Mouse (Mus musculus) midbrain, embryonic 11.5 days (tissue): ENCODE results near the gene Ccnb1. TPM values are rescaled to one million over a fixed set of nuclear protein-coding genes. Genes with fewer than 3 reads are reported as not detected.
"Not testable (repeated sequence)": the region's sequence is repeated elsewhere in the genome, so short reads cannot be mapped to it uniquely, and the experiment has no call there.

Source experiments
- ATAC-seq: fragments of 200-750 bp; cut with Nextera tagmentation; 2 replicates; pipeline ENCODE4 v1.8.0; 2017; ENCODE audit warnings: moderate TSS enrichment, moderate library complexity; ENCODE audit not compliant: low FRiP score
- DNase-seq: peaks from one replicate; pipeline ENCODE4 v3.0.0; 2015; ENCODE audit warnings: low spot score; ENCODE audit errors: missing footprints
- H3K27ac ChIP-seq: fragments of 300-500 bp; sonication (generic); 2 replicates; pipeline ENCODE4 v1.5.1; 2014; ENCODE audit warnings: low read depth, low read length
- H3K27me3 ChIP-seq: fragments of 300-500 bp; sonication (generic); 2 replicates; pipeline ENCODE4 v1.6.1; 2014; ENCODE audit warnings: mild to moderate bottlenecking, low read length, moderate library complexity, mixed read lengths; ENCODE audit not compliant: control insufficient read depth, insufficient read depth
- H3K36me3 ChIP-seq: fragments of 300-500 bp; sonication (generic); 2 replicates; pipeline ENCODE4 v1.6.1; 2014; ENCODE audit warnings: mild to moderate bottlenecking, low read length, moderate library complexity, mixed read lengths; ENCODE audit not compliant: control insufficient read depth, insufficient read depth
- H3K4me1 ChIP-seq: fragments of 300-500 bp; sonication (generic); 2 replicates; pipeline ENCODE4 v1.6.1; 2014; ENCODE audit warnings: low read length; ENCODE audit not compliant: control insufficient read depth, insufficient read depth
- H3K4me2 ChIP-seq: fragments of 300-500 bp; sonication (generic); 2 replicates; pipeline ENCODE4 v1.6.1; 2014; ENCODE audit warnings: mild to moderate bottlenecking, moderate library complexity
- H3K4me3 ChIP-seq: fragments of 300-500 bp; sonication (generic); 2 replicates; pipeline ENCODE4 v1.5.1; 2014; ENCODE audit warnings: low read depth, low read length
- H3K9ac ChIP-seq: fragments of 300-500 bp; sonication (generic); 2 replicates; pipeline ENCODE4 v1.6.1; 2014; ENCODE audit warnings: low read length
- H3K9me3 ChIP-seq: fragments of 300-500 bp; sonication (generic); 2 replicates; pipeline ENCODE4 v1.6.1; 2016; ENCODE audit warnings: low read length; ENCODE audit not compliant: control insufficient read depth
- WGBS: fragments of 180-500 bp; shearing (Covaris S2); extraction: QIAGEN DNeasy Blood & Tissue Kit; methylation state at CpG from one replicate; pipeline ENCODE4 v1.1.7; 2014; 5-methylcytosine and 5-hydroxymethylcytosine counted together
- polyA plus RNA-seq: library from polyadenylated mRNA; unstranded; fragments of >200 nt; fragmentation: Nextera tagmentation; extraction: Ambion mirVana; gene quantifications from 2 replicates; pipeline ENCODE4 v1.2.1, GENCODE M21; 2014

Ccnb1 gene
- polyA plus RNA-seq, 1 experiment from 2014 or later, result 415 TPM

DNA sequence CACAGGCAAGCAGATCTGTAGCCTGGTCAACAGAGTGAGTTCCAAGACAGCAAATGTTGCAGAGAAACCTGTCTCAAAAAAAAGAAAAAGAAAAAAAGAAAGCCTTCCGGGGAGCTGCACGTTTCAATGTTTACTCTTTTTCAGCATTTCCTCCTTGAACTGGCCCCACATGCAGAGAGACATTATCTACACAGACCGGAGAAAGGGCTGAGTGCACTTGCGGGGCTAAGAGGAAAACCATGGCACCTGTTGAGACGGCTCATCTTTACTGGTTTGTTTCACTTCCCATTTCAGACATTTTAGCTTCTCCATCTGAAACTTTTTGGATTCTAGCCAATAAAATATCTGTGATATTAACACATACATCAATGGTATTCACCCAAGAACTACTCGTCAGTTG is 37.9 kb upstream of the Ccnb1 start:
- H3K36me3 ChIP-seq, result no peaks in the 10 kb centered on the region
- no peak overlapping the region for H3K27ac ChIP-seq
- H3K9ac ChIP-seq, result no peak overlapping the region
- no peaks in the 10 kb centered on the region for H3K4me1 ChIP-seq
- H3K9me3 ChIP-seq, result no peaks in the 10 kb centered on the region
- WGBS, result 93% methylated on average over 6 of the region's 6 CpGs
- no peak overlapping the region for H3K4me2 ChIP-seq
- no peak for ATAC-seq
- H3K27me3 ChIP-seq, result no peaks in the 10 kb centered on the region
- H3K4me3 ChIP-seq, result no peak overlapping the region
- DNase-seq, result no peak

- H3K9me3 ChIP-seq, result no peaks in the 10 kb centered on the region
- 93% methylated on average over 3 of the region's 3 CpGs for WGBS
- no peaks in the 10 kb centered on the region for H3K4me1 ChIP-seq
- no peak overlapping the region for H3K4me2 ChIP-seq
- no peak overlapping the region for H3K9ac ChIP-seq
- H3K27me3 ChIP-seq, result no peaks in the 10 kb centered on the region
- ATAC-seq (no peak), DNase-seq (no peak)
- H3K36me3 ChIP-seq, result 0 out of 2 replicates have a peak, but pooled peaks cover 3% of the 10 kb centered on the region
- no peak overlapping the region for H3K4me3 ChIP-seq
- no peak overlapping the region for H3K27ac ChIP-seq
Observed at GRCm38 (mm10) chr13:100823863-100824262, 37.5 kb upstream of the Ccnb1 start.

DNA sequence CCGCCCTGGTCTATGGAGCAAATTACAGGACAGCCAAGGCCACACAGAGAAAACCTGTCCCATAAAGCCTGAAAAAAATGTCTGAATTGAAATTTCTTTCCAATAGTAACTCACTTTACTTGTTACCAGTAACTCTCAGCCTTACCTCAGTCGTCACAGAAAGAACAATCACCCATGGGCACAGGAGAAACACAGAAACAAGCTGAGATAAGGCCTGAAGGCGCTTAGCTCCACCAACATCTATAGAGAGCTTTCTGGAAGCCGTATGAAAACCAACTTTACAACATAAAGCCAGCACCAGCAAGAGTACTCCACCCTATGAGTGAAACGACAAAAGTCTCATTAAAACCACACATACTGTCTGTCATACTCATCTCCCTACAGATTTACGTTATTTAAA is 28.1 kb upstream of the Ccnb1 start:
- no peak overlapping the region for H3K9ac ChIP-seq
- H3K27me3 ChIP-seq, result no peaks in the 10 kb centered on the region
- DNase-seq, result no peak
- H3K4me1 ChIP-seq, result no peaks in the 10 kb centered on the region
- H3K4me2 ChIP-seq, result no peak overlapping the region
- peaks cover 12% of the 10 kb centered on the region; the same call in 1 of the 2 replicates for H3K36me3 ChIP-seq
- no peak for ATAC-seq
- no peak overlapping the region for H3K4me3 ChIP-seq
- no peaks in the 10 kb centered on the region for H3K9me3 ChIP-seq
- 91% methylated on average over 6 of the region's 6 CpGs for WGBS
- H3K27ac ChIP-seq, result no peak overlapping the region

DNA sequence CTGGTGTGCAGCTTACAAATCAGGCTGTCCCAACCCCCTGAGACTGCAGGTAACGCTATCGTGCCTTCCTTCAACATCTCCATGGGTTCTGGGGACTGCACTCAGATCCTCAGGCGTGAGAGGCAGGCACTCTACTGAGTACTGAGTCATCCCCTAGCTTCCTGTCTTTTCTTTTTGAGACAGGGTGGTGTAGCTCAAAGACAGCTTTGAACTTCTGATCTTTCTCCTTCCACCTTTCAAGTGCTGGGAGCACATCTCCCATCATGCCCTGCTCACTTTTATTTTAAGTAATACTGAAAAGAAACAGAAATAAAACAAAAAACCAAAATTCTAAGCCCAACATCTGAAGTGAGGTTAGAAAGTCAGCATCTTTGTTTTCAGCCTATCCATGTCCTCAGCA is 19.4 kb upstream of the Ccnb1 start:
- Histone ChIP-seq H3K27me3 (no peaks in the 10 kb centered on the region), H3K9me3 (no peaks in the 10 kb centered on the region; the same call in 1 of the 2 replicates), H3K9ac (no peak overlapping the region), H3K27ac (no peak overlapping the region), H3K4me3 (no peak overlapping the region), H3K36me3 (peaks cover 27% of the 10 kb centered on the region), H3K4me1 (no peaks in the 10 kb centered on the region), H3K4me2 (no peak overlapping the region)
- DNase-seq, result no peak
- no peak for ATAC-seq
- WGBS, result 95% methylated on average over 3 of the region's 3 CpGs

DNA sequence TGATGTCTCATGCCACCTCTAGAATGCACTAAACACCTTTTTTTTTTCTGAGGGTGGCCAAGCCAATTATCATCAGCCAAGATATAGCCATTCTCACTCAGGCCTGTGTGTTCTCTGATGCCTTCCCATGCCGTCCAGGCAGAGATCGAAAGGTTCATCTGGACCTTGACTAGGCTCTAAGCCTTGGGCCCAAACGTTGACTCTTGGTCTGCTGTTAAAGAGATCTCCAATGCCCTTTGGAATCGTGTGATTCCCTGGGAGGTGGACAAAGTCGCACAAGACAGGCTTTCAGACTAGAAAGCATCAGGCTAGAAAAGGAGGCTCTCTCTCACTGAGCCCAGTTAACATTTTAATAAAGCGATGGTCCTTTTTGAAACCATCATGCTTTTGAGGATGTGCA is 10.8 kb upstream of the Ccnb1 start:
- Histone ChIP-seq H3K9me3 (no peaks in the 10 kb centered on the region), H3K4me2 (no peak overlapping the region), H3K27ac (no peak overlapping the region), H3K9ac (no peak overlapping the region), H3K27me3 (no peaks in the 10 kb centered on the region), H3K4me1 (no peaks in the 10 kb centered on the region), H3K36me3 (no peaks in the 10 kb centered on the region), H3K4me3 (no peak overlapping the region)
- ATAC-seq, result no peak
- no peak for DNase-seq
- WGBS, result 87% methylated on average over 6 of the region's 6 CpGs

- 78% methylated on average over 3 of the region's 3 CpGs for WGBS
- Histone ChIP-seq H3K4me1 (peaks cover 13% of the 10 kb centered on the region), H3K9ac (no peak overlapping the region), H3K4me2 (no peak overlapping the region), H3K4me3 (no peak overlapping the region), H3K27me3 (no peaks in the 10 kb centered on the region), H3K27ac (no peak overlapping the region), H3K36me3 (no peaks in the 10 kb centered on the region), H3K9me3 (no peaks in the 10 kb centered on the region)
- ATAC-seq (no peak), DNase-seq (no peak)
Observed at GRCm38 (mm10) chr13:100789083-100789482, 2.7 kb upstream of the Ccnb1 start.

- H3K9me3 ChIP-seq, H3K4me3 ChIP-seq, ATAC-seq, H3K36me3 ChIP-seq, H3K27ac ChIP-seq, H3K27me3 ChIP-seq, H3K9ac ChIP-seq, H3K4me2 ChIP-seq: not testable (repeated sequence)
- H3K4me1 ChIP-seq, result peaks cover 17% of the 10 kb centered on the region
- peak; percentile 57 for DNase-seq
- 96% methylated on average over 11 of the region's 14 CpGs for WGBS
Observed at GRCm38 (mm10) chr13:100788057-100788456, 1.7 kb upstream of the Ccnb1 start.

DNA sequence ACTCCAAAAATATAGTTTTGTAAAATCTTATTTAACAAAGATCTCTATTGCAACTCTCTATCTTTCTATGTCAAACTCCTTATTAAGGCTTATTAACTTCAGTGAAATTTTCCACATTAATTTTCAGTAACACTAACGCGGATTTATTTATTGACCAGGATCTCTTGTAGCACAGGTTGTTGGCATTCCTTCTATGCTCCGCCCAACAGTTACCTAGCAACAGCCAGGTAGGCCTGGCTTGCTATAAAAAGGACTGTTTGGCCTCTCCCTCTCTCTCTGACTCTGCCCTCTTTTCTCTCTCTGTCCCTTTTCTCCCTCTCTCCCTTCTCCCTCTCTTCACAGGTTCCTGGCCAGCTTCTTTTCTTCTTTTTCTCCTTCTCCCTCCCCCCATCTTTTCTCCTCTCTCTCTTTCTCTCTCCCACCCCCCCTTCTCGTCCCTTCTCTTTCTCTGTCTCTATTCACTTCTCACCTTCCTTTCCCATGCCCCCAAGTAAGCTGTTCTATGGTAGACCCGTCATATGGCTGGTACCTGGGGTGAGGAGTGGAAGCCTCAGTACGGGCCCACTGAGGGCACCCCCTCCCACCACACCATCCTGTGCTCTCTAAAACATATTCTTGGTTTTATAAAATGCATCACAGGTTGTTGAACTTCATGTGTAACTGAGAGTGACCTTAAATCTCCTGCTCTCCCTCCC is 1.1 kb upstream of the Ccnb1 start:
- Histone ChIP-seq H3K9me3 (no peaks in the 10 kb centered on the region), H3K27me3 (no peaks in the 10 kb centered on the region), H3K4me1 (peaks cover 17% of the 10 kb centered on the region), H3K27ac (no peak overlapping the region), H3K4me2 (no peak overlapping the region), H3K4me3 (no peak overlapping the region), H3K9ac (no peak overlapping the region), H3K36me3 (0 out of 2 replicates have a peak, but pooled peaks cover 2% of the 10 kb centered on the region)
- 72% methylated on average over 6 of the region's 6 CpGs for WGBS
- DNase-seq (peak; percentile 75), ATAC-seq (no peak)

- Histone ChIP-seq H3K4me3 (peak overlapping the region; percentile 91), H3K27me3 (no peaks in the 10 kb centered on the region), H3K9me3 (no peaks in the 10 kb centered on the region), H3K4me1 (peaks cover 17% of the 10 kb centered on the region), H3K9ac (peak overlapping the region; percentile 95), H3K4me2 (peak overlapping the region; percentile 69), H3K27ac (peak overlapping the region; percentile 9; the same call in 1 of the 2 replicates), H3K36me3 (peaks cover 7% of the 10 kb centered on the region; the same call in 1 of the 2 replicates)
- DNase-seq (no peak), ATAC-seq (peak; percentile 62)
- WGBS, result under 1% methylated on average over 29 of the region's 30 CpGs
Observed at GRCm38 (mm10) chr13:100785806-100786413, 460 bp downstream of the Ccnb1 start.
